Mouse (Mus musculus): ENCODE results near the gene Kcnj14. TPM values are rescaled to one million over a fixed set of nuclear protein-coding genes. Genes with fewer than 3 reads are reported as not detected.

Kcnj14 gene
- polyA plus RNA-seq, 1 experiment: 0.11 TPM

DNA sequence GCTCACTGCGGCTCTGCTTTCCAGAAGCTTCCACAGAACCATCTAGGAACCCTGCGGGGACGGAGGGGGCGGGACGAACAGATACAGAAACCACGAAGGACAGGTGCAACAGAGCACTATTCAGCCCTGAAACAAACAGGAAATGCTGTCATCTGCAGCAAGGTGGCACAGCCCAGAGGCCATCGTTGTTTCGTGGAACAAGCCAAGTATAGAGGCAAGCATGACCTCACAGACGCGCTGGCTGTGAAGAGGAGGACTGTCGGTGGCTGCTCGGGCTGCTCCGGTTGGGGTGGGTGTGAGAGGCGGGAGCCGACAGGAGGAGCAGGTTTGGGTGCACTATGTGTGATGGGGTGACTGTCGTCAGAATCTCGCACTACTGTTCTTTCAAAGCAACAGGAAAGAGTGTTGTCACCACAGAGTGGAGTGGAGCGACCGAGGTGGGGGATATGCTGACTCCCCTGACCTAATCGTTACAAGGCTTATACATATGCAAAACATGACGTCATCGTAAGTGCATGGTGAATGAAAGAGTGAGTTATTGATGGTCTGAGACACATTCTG is 45.4 kb downstream of the Kcnj14 start:
- Histone ChIP-seq H3K36me3 (ENCODE audit: control insufficient read depth, insufficient read depth, low read length) (no peaks in the 10 kb centered on the region), H3K27me3 (ENCODE audit: control insufficient read depth, insufficient read depth, low read length) (no peaks in the 10 kb centered on the region), H3K4me1 (ENCODE audit: control insufficient read depth, insufficient read depth, low read length) (peaks cover 13% of the 10 kb centered on the region), H3K27ac (ENCODE audit: control insufficient read depth, insufficient read depth, low read depth, low read length) (no peak overlapping the region), H3K4me3 (ENCODE audit: control insufficient read depth, low read depth, low read length) (peak overlapping the region; percentile 70)
- no peak for TF ChIP-seq POLR2A (IDR thresholded peaks at IDR 0.05; ENCODE audit: control insufficient read depth, low read depth, low read length)
- no peak for TF ChIP-seq CTCF (IDR thresholded peaks at IDR 0.05; ENCODE audit: control insufficient read depth, insufficient read depth, insufficient replicate concordance, low read depth, low read length)

GRCm38 (mm10) chr7:45775237-45775636 is 49.3 kb downstream of the Kcnj14 start:
- TF ChIP-seq POLR2A (IDR thresholded peaks at IDR 0.05; ENCODE audit: control insufficient read depth, low read depth, low read length) (no peak), CTCF (IDR thresholded peaks at IDR 0.05; ENCODE audit: control insufficient read depth, insufficient read depth, insufficient replicate concordance, low read depth, low read length) (no peak)
- Histone ChIP-seq H3K27me3 (ENCODE audit: control insufficient read depth, insufficient read depth, low read length) (no peaks in the 10 kb centered on the region), H3K36me3 (ENCODE audit: control insufficient read depth, insufficient read depth, low read length) (no peaks in the 10 kb centered on the region), H3K4me3 (ENCODE audit: control insufficient read depth, low read depth, low read length) (no peak overlapping the region), H3K4me1 (ENCODE audit: control insufficient read depth, insufficient read depth, low read length) (peaks cover 6% of the 10 kb centered on the region), H3K27ac (ENCODE audit: control insufficient read depth, insufficient read depth, low read depth, low read length) (no peak overlapping the region)

GRCm38 (mm10) chr7:45771101-45771500 is 53.5 kb downstream of the Kcnj14 start:
- Histone ChIP-seq H3K36me3 (ENCODE audit: control insufficient read depth, insufficient read depth, low read length) (no peaks in the 10 kb centered on the region), H3K4me3 (ENCODE audit: control insufficient read depth, low read depth, low read length) (no peak overlapping the region), H3K27me3 (ENCODE audit: control insufficient read depth, insufficient read depth, low read length) (no peaks in the 10 kb centered on the region), H3K4me1 (ENCODE audit: control insufficient read depth, insufficient read depth, low read length) (no peaks in the 10 kb centered on the region), H3K27ac (ENCODE audit: control insufficient read depth, insufficient read depth, low read depth, low read length) (no peak overlapping the region)
- no peak for TF ChIP-seq CTCF (IDR thresholded peaks at IDR 0.05; ENCODE audit: control insufficient read depth, insufficient read depth, insufficient replicate concordance, low read depth, low read length)
- TF ChIP-seq POLR2A (IDR thresholded peaks at IDR 0.05; ENCODE audit: control insufficient read depth, low read depth, low read length): no peak

- TF ChIP-seq CTCF (IDR thresholded peaks at IDR 0.05; ENCODE audit: control insufficient read depth, insufficient read depth, insufficient replicate concordance, low read depth, low read length) (no peak), POLR2A (IDR thresholded peaks at IDR 0.05; ENCODE audit: control insufficient read depth, low read depth, low read length) (no peak)
- H3K36me3 ChIP-seq (ENCODE audit: control insufficient read depth, insufficient read depth, low read length): no peaks in the 10 kb centered on the region
- no peak overlapping the region for H3K27ac ChIP-seq (ENCODE audit: control insufficient read depth, insufficient read depth, low read depth, low read length)
- H3K4me3 ChIP-seq (ENCODE audit: control insufficient read depth, low read depth, low read length): no peak overlapping the region
- no peaks in the 10 kb centered on the region for H3K27me3 ChIP-seq (ENCODE audit: control insufficient read depth, insufficient read depth, low read length)
- H3K4me1 ChIP-seq (ENCODE audit: control insufficient read depth, insufficient read depth, low read length): no peaks in the 10 kb centered on the region; the same call in 1 of the 2 replicates
Measured at GRCm38 (mm10) chr7:45770427-45771082, 54.0 kb downstream of the Kcnj14 start.

DNA sequence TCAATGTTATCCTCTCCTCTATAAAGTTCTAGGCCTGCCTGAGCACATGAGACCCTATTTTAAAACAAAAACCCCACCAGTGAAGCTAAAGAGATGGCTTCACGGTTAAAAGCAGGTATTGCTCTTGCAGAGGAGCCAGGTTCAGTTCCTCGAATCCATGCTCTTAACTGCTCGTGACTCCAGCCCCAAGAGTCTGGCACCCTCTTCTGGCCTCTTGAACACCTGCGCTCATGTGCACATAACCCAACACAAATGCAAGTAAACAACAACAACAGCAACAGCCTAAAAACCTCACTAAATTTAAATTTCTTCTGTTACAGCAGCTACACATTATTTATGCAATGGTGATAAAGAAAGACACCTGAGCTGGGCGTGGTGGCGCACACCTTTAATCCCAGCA is 57.1 kb downstream of the Kcnj14 start:
- Histone ChIP-seq H3K27ac (ENCODE audit: control insufficient read depth, insufficient read depth, low read depth, low read length) (no peak overlapping the region), H3K27me3 (ENCODE audit: control insufficient read depth, insufficient read depth, low read length) (no peaks in the 10 kb centered on the region), H3K36me3 (ENCODE audit: control insufficient read depth, insufficient read depth, low read length) (no peaks in the 10 kb centered on the region), H3K4me1 (ENCODE audit: control insufficient read depth, insufficient read depth, low read length) (no peaks in the 10 kb centered on the region; the same call in none of the 2 replicates), H3K4me3 (ENCODE audit: control insufficient read depth, low read depth, low read length) (no peak overlapping the region)
- TF ChIP-seq CTCF (IDR thresholded peaks at IDR 0.05; ENCODE audit: control insufficient read depth, insufficient read depth, insufficient replicate concordance, low read depth, low read length) (no peak), POLR2A (IDR thresholded peaks at IDR 0.05; ENCODE audit: control insufficient read depth, low read depth, low read length) (no peak)

DNA sequence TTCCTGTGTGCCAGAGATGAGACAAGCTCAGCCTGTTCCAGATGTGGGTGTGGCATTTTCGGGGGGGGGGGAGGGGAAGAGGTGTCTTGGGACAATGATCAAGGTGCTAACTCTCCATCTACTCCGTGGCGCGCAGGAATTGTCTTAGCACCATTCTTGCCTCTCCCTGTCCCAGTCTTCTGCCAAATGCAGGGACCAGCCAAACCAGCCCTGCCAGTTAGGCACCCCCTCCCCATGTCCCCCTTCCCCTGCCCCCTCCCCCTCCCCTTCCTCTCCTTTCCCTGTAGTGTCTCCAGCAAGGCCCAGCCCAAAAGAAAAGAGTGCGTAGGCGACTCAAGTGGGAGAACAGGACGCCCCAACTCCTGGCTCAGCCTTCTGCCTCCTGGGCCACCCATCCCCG is 57.8 kb downstream of the Kcnj14 start:
- Histone ChIP-seq H3K36me3 (ENCODE audit: control insufficient read depth, insufficient read depth, low read length) (no peaks in the 10 kb centered on the region), H3K4me3 (ENCODE audit: control insufficient read depth, low read depth, low read length) (no peak overlapping the region), H3K4me1 (ENCODE audit: control insufficient read depth, insufficient read depth, low read length) (no peaks in the 10 kb centered on the region; the same call in none of the 2 replicates), H3K27me3 (ENCODE audit: control insufficient read depth, insufficient read depth, low read length) (no peaks in the 10 kb centered on the region), H3K27ac (ENCODE audit: control insufficient read depth, insufficient read depth, low read depth, low read length) (no peak overlapping the region)
- TF ChIP-seq POLR2A (IDR thresholded peaks at IDR 0.05; ENCODE audit: control insufficient read depth, low read depth, low read length): no peak
- TF ChIP-seq CTCF (IDR thresholded peaks at IDR 0.05; ENCODE audit: control insufficient read depth, insufficient read depth, insufficient replicate concordance, low read depth, low read length): no peak

Other genes with a start within 250 kb of the Kcnj14 start
- 3.6 and 3.7 TPM in 2 replicates for gene Fgf21, start 209.3 kb downstream of the Kcnj14 start, polyA plus RNA-seq (2012; rRNA removed)
- gene Fut1, start 207.5 kb downstream of the Kcnj14 start, polyA plus RNA-seq (2012; rRNA removed): 0.08 and 0.21 TPM in 2 replicates
- 77.5 and 95.6 TPM in 2 replicates for gene Izumo1, start 203.0 kb downstream of the Kcnj14 start, polyA plus RNA-seq (2012; rRNA removed)
- gene Rasip1, start 197.3 kb downstream of the Kcnj14 start, polyA plus RNA-seq (2012; rRNA removed): 5.1 and 5.4 TPM in 2 replicates
- 0.74 and 1.3 TPM in 2 replicates for gene Mamstr, start 184.8 kb downstream of the Kcnj14 start, polyA plus RNA-seq (2012; rRNA removed)
- 0.37 and 0.42 TPM in 2 replicates for gene Fut2, start 158.4 kb downstream of the Kcnj14 start, polyA plus RNA-seq (2012; rRNA removed)
- gene Ntn5, start 140.8 kb downstream of the Kcnj14 start, polyA plus RNA-seq (2012; rRNA removed): 6.5 and 10.8 TPM in 2 replicates
- gene Sec1, start 130.4 kb downstream of the Kcnj14 start, polyA plus RNA-seq (2012; rRNA removed): 61.0 and 71.6 TPM in 2 replicates
- gene Car11, start 124.9 kb downstream of the Kcnj14 start, polyA plus RNA-seq (2012; rRNA removed): 2.3 and 3.3 TPM in 2 replicates
- gene Dbp, start 119.7 kb downstream of the Kcnj14 start, polyA plus RNA-seq (2012; rRNA removed): 11.2 and 12.9 TPM in 2 replicates
- 517 and 652 TPM in 2 replicates for gene Rpl18, start 109.3 kb downstream of the Kcnj14 start, polyA plus RNA-seq (2012; rRNA removed)
- 33.4 and 34.6 TPM in 2 replicates for gene Sphk2, start 106.8 kb downstream of the Kcnj14 start, polyA plus RNA-seq (2012; rRNA removed)
- 145 and 176 TPM in 2 replicates for gene Fam83e, start 103.6 kb downstream of the Kcnj14 start, polyA plus RNA-seq (2012; rRNA removed)
- 589 and 614 TPM in 2 replicates for gene Spaca4, start 99.0 kb downstream of the Kcnj14 start, polyA plus RNA-seq (2012; rRNA removed)
- gene Lmtk3, start 41.0 kb downstream of the Kcnj14 start, polyA plus RNA-seq (2012; rRNA removed): 23.1 and 26.1 TPM in 2 replicates
- gene Sult2b1, start 40.1 kb downstream of the Kcnj14 start, polyA plus RNA-seq (2012; rRNA removed): 8.8 and 9.5 TPM in 2 replicates
- gene Cyth2, start 10.2 kb downstream of the Kcnj14 start, polyA plus RNA-seq (2012; rRNA removed): 149 and 166 TPM in 2 replicates
- 11.2 and 12.1 TPM in 2 replicates for gene Grwd1, start 6.2 kb upstream of the Kcnj14 start, polyA plus RNA-seq (2012; rRNA removed)
- gene Kdelr1, start 48.0 kb upstream of the Kcnj14 start, polyA plus RNA-seq (2012; rRNA removed): 67.4 and 82.4 TPM in 2 replicates
- 21.1 and 22.3 TPM in 2 replicates for gene Grin2d, start 53.6 kb upstream of the Kcnj14 start, polyA plus RNA-seq (2012; rRNA removed)
- 758 and 764 TPM in 2 replicates for gene Syngr4, start 71.9 kb upstream of the Kcnj14 start, polyA plus RNA-seq (2012; rRNA removed)
- 8.1 and 8.8 TPM in 2 replicates for gene Tmem143, start 72.2 kb upstream of the Kcnj14 start, polyA plus RNA-seq (2012; rRNA removed)
- gene Emp3, start 96.6 kb upstream of the Kcnj14 start, polyA plus RNA-seq (2012; rRNA removed): 80.7 and 85.0 TPM in 2 replicates
- gene Ccdc114, start 99.3 kb upstream of the Kcnj14 start, polyA plus RNA-seq (2012; rRNA removed): 19.7 and 26.2 TPM in 2 replicates
- 0.67 and 1.0 TPM in 2 replicates for gene Abcc6, start 205.5 kb upstream of the Kcnj14 start, polyA plus RNA-seq (2012; rRNA removed)
- gene Nomo1, start 208.9 kb upstream of the Kcnj14 start, polyA plus RNA-seq (2012; rRNA removed): 48.7 and 49.8 TPM in 2 replicates